Mouse (Mus musculus): ENCODE results near the gene Slc33a1. TPM values are rescaled to one million over a fixed set of nuclear protein-coding genes. Genes with fewer than 3 reads are reported as not detected.

Gene Slc33a1
- polyA plus RNA-seq (2012; ENCODE audit: low replicate concordance), result 33.7 and 40.3 TPM in 2 replicates

GRCm38 (mm10) chr3:63964100-63964921, at the start of gene Slc33a1:
Gene Slc33a1 (minus strand): TSS chr3:63964768.

GRCm38 (mm10) chr3:63975955-63976908, 11.7 kb upstream of the Slc33a1 start, which contains the start of gene Gmps:
Gene Gmps (plus strand): TSS chr3:63976106.

GRCm38 (mm10) chr3:63928878-63929859, 35.4 kb downstream of the Slc33a1 start, which contains the start of gene E130311K13Rik:
Gene E130311K13Rik (minus strand): TSS chr3:63929472.

DNA sequence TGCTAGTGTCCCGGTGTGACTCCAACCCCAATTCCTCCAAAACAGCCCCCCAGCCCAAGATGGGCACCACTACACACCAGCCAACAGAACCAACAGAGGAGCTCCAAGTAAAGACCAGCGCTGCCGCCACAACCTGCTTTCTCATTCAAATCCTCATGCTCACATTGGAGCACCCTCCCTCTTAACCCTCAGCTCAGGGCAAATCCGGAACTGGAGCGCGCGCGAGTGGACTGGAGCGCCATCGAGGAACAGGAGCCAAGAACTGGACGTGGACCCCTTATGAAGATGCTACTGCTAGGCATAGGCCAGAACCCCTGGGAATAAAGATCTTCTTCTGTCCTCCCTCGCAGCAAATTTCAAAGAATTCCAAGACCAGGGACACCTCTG, 65.3 kb downstream of the Slc33a1 start, which contains the start of gene Plch1:
Gene Plch1, minus strand, starts transcription at position 164 of the 387 bp plus-strand sequence.

Other genes starting within 250 kb of the Slc33a1 start
- gene Plch1, start 65.3 kb downstream of the Slc33a1 start, polyA plus RNA-seq (2012; ENCODE audit: low replicate concordance), result not detected in 2 replicates
- 2.4 TPM in 2 replicates for gene E130311K13Rik, start 35.3 kb downstream of the Slc33a1 start, polyA plus RNA-seq (2012; ENCODE audit: low replicate concordance)
- 0.81 and 3.3 TPM in 2 replicates for gene Gmps, start 11.3 kb upstream of the Slc33a1 start, polyA plus RNA-seq (2012; ENCODE audit: low replicate concordance)
- not detected in 2 replicates for gene Vmn2r1, start 116.8 kb upstream of the Slc33a1 start, polyA plus RNA-seq (2012; ENCODE audit: low replicate concordance)
- gene Vmn2r2, start 177.2 kb upstream of the Slc33a1 start, polyA plus RNA-seq (2012; ENCODE audit: low replicate concordance), result not detected in 2 replicates

Data from leukemia stem cell, adult 10-12 weeks (primary cell).